Mouse (Mus musculus): ENCODE results near the gene Pde10a. TPM values are rescaled to one million over a fixed set of nuclear protein-coding genes. Genes with fewer than 3 reads are reported as not detected.
A peak's percentile ranks its signal among the peaks of the same experiment; 100 is the strongest.

The Pde10a gene
- total and polyA plus RNA-seq, 3 experiments = 13.8 to 36.2 (median 21.4) TPM

DNA sequence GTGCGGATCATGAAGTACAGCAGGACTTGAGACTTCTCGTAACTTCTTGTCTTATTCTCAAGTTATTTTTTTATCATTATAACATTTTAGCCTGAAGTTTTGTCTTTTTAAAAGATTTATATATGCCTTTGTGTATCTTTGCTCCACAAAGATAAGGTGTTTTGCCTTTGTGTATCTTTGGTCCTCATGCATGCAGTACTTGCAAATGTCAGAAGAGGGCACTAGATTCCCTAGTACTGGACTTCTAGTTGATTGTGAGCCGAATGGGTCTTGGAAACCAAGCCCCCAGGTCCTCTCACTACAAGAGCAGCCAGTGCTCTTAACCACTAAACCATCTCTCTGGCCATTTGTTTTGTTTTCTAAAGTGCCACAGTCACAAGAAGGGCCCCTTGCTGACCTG, 55.2 kb downstream of the Pde10a start:
- DNase-seq = no peak

DNA sequence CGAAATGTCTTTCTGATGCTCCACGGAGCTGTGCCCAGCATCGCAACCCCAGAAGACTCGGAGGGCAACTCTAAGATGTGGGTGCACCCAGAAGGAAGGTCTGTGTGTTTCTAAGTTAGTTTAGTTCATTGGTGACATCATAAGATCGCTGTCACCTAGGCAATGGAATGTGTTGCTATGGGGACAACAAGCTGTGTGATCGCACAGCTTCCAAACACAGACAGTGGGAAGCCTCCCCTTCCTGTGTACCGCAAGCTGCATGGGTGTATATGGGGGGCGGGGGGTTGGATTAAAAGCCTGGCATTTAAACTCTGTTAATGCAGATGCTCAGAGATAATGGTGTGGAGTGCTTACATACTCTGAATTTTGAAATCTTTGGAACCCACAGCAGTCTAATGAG, 56.4 kb downstream of the Pde10a start:
- DNase-seq = no peak

GRCm38 (mm10) chr17:8592427-8593277, 67.5 kb downstream of the Pde10a start:
- DNase-seq = peak; percentile 74

DNA sequence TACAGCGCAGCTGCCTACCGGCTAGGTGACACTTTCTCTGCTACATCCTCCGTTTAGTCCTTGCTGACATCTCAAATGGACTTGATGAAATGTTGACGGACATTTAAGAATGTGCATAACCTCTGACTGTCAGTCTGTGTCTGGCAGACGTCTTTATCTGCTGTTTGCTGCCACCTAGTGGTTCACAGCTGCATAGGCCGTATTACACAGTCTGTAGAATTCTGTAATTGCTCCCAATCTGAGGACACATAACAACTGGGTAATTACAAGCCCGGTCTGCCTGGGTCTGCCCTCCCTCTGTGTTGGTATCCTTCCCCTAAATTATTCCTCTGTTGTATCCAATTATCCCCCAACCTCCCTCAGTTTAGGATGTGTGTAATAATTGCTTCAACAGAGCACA, 72.6 kb downstream of the Pde10a start:
- DNase-seq = peak; percentile 50

- DNase-seq = no peak
These were observed 77.8 kb downstream of the Pde10a start for GRCm38 (mm10) chr17:8602976-8603375.

GRCm38 (mm10) chr17:8605921-8606320, 80.7 kb downstream of the Pde10a start:
- no peak for DNase-seq

DNA sequence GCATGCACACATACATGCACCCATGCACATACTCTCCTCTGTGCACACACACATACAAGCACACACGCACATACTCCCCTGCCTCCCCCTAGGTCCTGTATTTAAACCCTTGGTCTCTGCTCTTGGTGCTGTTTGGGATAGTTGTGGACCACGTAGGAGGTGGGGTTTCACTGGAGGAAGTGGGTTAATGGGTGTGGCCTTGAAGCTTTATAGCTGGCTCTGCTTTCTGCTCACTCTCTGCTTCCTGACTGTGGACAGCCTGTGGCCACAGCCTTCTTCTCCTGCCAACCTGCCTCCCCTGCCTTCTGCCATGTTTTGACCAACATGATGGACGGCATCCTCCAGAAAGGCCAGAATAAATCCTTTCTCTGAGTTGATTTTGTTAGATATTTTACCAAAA, 81.5 kb downstream of the Pde10a start:
- DNase-seq = no peak

GRCm38 (mm10) chr17:8611916-8612315, 86.7 kb downstream of the Pde10a start:
- no peak for DNase-seq

DNA sequence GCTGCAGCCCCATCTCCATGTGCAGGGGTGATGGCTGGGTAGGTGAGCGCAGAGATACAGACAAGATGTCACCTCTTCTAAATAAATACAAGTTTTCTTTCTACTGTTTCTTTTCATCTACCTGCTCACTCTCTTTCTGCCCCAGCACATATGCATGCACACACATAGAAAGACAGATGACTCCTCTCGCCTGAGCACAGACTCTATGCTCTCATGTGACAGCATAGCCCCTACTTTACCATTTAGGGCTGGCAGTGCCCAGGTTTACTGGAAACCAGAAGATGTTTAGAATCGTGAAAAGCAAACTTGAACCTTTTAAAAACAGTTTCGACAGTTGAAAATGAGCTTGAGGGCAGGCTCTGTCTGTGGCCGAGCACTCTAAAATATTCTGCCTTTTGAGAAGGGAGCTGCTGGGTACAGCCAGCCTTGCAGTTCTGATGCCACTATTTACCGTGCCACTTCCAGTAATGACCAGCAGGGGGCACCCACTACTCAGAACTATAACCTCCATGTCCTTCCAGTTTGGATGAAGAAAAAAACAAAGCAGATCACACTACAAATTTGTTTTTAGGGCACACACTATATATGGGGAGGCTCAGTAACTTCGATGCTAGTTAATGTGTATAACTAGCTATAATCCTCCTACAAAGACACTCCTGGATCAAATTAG, 88.8 kb downstream of the Pde10a start:
- peak; percentile 78 for DNase-seq

DNA sequence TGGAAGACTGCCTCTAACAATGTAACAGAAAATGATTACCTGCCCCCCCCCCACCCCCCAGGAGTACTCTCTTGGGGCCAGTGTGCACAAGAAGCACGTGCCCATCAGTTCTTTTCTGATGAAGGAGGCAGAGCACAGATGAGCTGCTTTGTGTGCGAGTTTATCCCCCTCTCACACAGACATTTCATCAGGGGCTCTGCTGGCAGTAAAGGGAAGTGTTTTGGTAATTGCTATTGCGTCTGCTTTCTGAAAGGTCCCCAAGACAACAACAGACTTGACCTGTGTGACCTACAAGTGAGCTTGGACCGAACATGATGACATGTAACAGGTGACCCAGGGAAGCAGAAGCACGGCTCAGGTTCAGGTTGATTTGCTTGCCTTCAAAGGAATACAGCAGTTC, 95.2 kb downstream of the Pde10a start:
- no peak for DNase-seq

DNA sequence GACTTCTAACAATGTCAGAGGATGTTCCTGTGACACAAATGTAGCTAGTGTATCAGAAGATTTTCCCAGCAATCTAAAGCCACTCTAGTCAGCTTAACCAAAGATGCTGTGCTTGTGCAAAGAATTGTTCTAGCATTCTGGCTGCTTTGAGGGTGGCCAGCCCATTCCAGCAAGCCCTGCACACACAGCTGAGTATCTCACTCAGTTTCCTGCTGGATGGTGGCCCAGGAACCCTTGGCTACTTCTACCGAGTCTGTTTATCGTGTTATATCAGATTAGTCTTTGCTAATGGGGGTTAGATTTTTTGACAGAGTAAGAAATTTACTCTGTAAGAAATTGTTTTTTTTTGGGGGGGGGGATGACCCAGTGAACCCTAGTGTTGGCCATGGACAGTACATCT, 95.9 kb downstream of the Pde10a start:
- no peak for DNase-seq

DNA sequence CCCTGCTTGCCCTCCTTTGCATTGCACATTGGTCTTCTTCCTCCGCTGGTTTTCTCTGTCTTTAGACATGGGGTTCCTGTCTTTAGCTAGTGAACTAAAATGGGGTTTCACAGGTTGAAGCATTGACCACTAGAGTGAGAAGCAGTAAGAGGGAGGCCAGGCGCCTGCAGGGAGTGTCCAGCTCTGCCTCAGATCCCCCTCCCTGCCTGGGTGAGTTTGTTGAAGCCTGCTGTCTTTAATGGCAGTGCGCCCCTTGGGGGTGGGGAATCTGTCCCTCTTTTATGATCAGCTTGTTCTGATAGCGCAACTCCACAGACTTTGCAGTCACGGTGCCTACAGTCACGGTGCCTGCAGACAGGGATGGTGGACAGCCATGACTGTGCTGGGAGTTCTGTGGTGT, 96.7 kb downstream of the Pde10a start:
- no peak for DNase-seq

- no peak for DNase-seq
These were observed 101.2 kb downstream of the Pde10a start for GRCm38 (mm10) chr17:8626421-8626820.

DNA sequence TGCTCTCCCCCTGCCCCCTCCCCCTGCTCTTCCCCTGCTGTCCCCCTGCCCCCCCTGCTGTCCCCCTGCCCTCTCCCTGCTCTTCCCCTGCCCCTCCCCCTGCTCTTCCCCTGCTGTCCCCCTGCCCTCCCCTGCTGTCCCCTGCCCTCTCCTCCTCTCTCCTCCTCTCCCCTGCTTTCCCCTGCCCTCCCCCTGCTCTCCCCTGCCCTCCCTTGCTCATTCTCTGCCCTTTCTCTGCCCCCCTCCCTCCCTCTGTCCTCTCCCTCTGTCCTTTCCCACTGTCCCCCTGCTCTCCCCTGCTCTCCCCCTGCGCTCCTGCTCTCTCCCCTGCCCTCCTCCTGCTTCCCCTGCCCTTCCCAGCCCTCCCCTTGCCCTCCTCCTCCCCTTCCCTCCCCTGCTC, 106.5 kb downstream of the Pde10a start:
- DNase-seq = no peak

DNA sequence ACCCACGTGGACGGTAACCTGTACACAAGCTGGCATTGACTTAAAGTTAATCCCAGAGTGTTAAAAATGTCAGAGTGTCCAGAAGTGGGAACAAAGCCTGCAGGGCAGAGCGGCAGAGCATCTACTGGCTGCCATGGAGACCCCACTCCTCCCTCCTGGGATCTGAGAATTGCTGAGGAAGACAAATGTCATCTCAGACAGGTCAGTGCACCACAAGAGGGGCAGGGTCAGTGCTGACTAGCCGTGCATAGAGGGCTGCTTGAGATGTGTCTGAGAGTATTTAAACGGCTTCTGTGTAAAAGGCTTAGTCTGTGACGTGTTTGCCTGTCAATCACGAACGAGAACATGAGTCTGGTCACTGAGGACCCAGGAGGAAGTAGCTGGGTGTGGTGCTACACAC, 108.4 kb downstream of the Pde10a start:
- no peak for DNase-seq

DNA sequence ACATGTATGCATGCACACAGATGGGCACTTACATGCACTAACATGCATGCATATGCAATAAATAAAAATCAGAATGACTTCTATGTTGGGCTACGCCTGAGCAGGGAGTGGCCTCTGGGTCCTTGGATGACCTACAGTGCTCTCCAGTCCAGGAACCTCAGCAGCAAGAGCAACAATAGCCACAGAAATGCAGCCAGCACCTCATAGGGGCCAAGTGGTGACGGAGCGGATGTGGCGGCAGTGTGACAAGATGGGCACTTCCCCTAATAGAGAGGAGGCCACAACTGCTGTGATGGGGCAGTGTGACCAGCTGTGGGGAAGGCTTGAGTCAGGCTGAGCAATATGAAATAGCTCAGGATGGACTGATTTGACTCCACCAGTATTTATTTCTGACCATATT, 109.3 kb downstream of the Pde10a start:
- no peak for DNase-seq

GRCm38 (mm10) chr17:8636231-8636630, 111.1 kb downstream of the Pde10a start:
- DNase-seq = no peak

GRCm38 (mm10) chr17:8636691-8637090, 111.5 kb downstream of the Pde10a start:
- no peak for DNase-seq

DNA sequence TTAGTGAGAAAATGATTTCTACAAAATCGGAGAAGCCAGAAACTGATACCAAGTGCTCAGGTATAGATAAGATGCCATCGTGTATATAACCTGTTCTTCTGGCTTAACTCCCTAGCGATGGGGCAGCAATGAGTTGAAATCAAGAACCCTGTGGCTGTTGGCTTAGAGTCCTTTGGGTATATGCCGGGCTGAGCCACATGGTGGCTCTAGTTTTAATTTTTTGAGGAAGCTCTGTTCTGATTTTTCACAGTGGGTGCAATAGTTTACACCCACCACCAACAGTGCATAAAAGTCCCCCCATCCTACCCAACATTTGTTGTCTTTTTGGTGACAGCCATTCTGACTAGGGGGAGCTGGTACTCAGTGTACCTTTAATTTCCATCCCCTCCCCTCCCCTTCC, 112.0 kb downstream of the Pde10a start:
- DNase-seq = no peak

DNA sequence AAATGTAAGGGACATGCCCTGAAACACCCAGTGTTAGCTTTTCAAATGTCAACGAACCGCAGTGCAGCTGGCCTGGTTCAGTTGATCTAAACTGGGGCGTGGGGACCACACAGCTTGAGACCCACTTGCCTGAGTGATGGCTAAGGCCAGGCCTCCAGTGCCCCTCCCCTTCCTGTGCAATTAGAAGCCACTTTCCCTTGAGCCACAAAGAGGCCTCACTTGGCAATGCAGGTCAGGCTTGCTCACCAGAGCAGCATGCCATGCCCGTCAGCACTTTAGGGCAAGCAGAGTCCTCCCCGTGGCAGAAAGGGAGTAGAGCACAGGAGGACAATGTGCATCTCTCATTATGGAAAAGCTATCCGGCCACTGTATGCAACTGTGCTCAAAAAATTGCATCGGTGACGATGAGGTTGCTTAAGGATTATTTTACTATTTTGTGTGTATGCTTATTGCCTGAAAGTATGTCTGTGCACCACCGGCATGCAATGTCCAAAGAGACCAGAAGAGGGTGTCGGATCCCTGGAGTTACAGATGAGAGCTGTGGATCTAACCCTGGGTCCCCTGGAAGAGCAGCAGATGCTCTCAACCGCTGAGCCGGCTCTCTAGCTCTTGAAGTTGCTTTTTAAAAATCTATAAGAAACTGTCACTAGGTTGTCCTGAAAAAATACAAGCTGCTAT, 114.7 kb downstream of the Pde10a start:
- DNase-seq = no peak

GRCm38 (mm10) chr17:8640741-8641480, 115.7 kb downstream of the Pde10a start:
- DNase-seq = no peak

- DNase-seq = no peak
These were observed 116.3 kb downstream of the Pde10a start for GRCm38 (mm10) chr17:8641491-8641890.

Measured in adrenal gland, adult 2 months (tissue).